Mouse (Mus musculus) spleen, adult 2 months (tissue): Measurements from ENCODE around the gene Ptgds.

ENCODE experiments used
- CTCF ChIP-seq: fragments of 200-500 bp; IDR thresholded peaks from 2 replicates; pipeline ENCODE4 v1.5.1; 2011; ENCODE audit warnings: mild to moderate bottlenecking, inconsistent platforms; ENCODE audit not compliant: insufficient read depth, insufficient read length, insufficient replicate concordance; ENCODE audit errors: extremely low read depth
- POLR2A ChIP-seq: fragments of 200-500 bp; IDR thresholded peaks from 2 replicates; pipeline ENCODE4 v1.6.1; 2011; ENCODE audit warnings: low read depth, low read length, inconsistent platforms

DNA sequence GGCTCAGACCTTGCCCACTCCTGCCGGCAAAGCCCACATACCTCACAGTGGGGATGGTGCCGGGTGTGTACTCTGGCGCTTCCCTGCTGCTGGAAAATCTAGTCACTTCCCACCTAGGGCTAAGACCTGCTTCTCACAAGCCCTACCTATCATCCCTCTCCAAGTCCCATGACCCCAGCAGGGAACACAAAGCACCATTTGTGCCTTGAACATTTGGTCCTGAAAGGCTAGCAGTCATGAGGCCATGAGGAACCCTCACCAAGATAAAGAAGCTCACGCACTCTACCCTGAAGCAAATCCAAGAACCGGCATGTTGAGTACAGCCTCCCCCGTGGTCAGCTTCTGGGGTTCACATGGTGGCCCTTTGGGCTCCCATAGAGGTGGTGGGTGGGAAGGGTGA, at the start of gene Ptgds:
- TF ChIP-seq CTCF (no peak), POLR2A (no peak)
